Mouse (Mus musculus): ENCODE measurements at regions not wholly inside any gene's neighbourhood (a gene's known extent, or its start where the extent isn't known, plus 50 kb on each side); places are given as distances from the start of the nearest gene placed in this dataset.

DNA sequence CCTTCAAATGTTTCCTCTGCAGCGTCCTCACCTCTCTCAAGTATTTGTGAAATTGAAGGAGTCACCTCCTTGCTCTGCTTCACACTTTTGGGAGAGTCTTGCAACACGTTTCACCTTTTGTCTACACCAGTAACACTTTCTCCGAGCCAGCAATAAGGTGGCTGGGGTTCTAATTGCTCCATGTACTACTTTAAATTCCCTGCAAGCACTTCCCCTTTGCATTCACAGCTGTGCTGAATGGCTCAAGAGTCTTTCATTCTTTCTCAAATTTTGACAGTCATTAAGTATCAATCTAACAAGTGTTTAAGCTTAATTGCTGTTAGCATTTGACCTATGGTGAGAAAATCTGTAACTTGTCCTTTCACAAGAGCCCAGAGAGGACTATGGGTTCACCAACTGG is 144.3 kb upstream of the Cdyl start:
- Histone ChIP-seq H3K4me3 (replicated peaks) (no peak overlapping the region), H3K27me3 (no peaks in the 10 kb centered on the region), H3K27ac (replicated peaks) (no peak overlapping the region), H3K9me3 (replicated peaks) (no peaks in the 10 kb centered on the region), H3K36me3 (no peaks in the 10 kb centered on the region), H3K9ac (no peak overlapping the region), H3K4me2 (replicated peaks) (no peak overlapping the region), H3K4me1 (no peaks in the 10 kb centered on the region)
- no peak for ATAC-seq (ENCODE audit: insufficient number of reproducible peaks, low FRiP score, low TSS enrichment, low read depth)
- WGBS: 74% methylated on average over 3 of the region's 3 CpGs

DNA sequence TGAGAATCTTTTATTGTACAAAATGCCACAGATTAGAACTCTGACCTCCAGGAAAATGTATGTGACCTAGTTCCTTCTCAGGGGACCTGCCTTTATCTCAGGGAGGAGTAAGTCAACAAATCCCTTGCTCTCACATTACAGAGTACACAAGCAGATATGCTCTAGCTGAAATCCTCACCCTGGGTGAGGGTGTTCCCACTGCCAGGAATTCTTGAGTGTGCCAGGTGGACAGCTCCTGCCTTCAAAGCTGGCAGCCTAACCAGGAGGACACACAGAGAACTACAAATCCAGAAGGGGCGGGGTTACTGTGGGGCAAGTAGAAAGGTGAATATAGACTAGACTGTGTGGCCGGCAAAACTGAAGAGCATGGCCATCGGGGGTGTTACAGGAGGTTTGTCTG is 141.9 kb upstream of the Cdyl start:
- Histone ChIP-seq H3K27ac (replicated peaks) (no peak overlapping the region), H3K36me3 (no peaks in the 10 kb centered on the region), H3K27me3 (no peaks in the 10 kb centered on the region), H3K9ac (no peak overlapping the region), H3K4me3 (replicated peaks) (no peak overlapping the region), H3K4me1 (no peaks in the 10 kb centered on the region), H3K9me3 (replicated peaks) (no peaks in the 10 kb centered on the region), H3K4me2 (replicated peaks) (no peak overlapping the region)
- ATAC-seq (ENCODE audit: insufficient number of reproducible peaks, low FRiP score, low TSS enrichment, low read depth): no peak
- WGBS: 79% methylated on average over 3 of the region's 3 CpGs

DNA sequence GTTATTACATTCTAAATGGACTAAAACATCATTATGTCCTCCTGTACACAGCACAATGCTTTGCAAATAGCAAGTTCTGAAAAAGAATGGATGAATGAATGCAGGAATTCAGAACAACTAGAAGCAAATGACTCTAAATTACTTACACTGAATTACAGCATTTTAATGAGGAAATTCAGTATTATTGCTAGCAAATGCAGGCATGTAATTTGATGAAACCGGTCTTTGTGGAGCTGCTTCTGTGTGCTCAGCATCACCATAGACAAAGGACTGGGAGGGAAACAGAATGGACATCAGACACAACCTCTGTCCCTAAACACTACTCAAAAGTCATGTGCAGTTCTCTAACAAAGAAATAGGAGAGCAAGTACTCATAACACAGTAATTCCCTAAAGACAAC is 137.4 kb upstream of the Cdyl start:
- Histone ChIP-seq H3K9me3 (replicated peaks) (no peaks in the 10 kb centered on the region), H3K9ac (no peak overlapping the region), H3K4me1 (no peaks in the 10 kb centered on the region), H3K27ac (replicated peaks) (no peak overlapping the region), H3K4me2 (replicated peaks) (no peak overlapping the region), H3K4me3 (replicated peaks) (no peak overlapping the region), H3K36me3 (no peaks in the 10 kb centered on the region), H3K27me3 (no peaks in the 10 kb centered on the region)
- 63% methylated on average over 1 of the region's 1 CpGs for WGBS
- ATAC-seq (ENCODE audit: insufficient number of reproducible peaks, low FRiP score, low TSS enrichment, low read depth): no peak

DNA sequence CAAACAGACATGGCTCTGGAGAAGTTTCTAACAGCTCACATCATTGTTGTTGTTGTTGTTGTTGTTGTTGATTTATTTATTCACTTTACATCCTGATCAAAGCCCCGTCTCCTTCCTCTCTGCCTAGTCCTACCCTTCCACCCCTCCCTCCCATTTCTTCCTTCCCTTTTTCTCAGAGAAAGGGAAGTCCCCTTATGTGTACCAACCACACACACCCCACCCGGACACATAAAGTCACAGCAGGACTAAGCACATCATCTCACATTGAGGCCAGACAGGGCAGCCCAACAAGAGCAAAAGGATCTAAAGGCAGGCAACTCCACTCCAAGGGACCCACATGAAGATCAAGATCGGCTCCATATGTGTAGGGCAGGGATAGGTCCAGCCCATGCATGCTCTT is 130.1 kb upstream of the Cdyl start:
- H3K9ac ChIP-seq: no peak overlapping the region
- H3K4me1 ChIP-seq: no peaks in the 10 kb centered on the region
- no peak overlapping the region for H3K27ac ChIP-seq (replicated peaks)
- no peak for ATAC-seq (ENCODE audit: insufficient number of reproducible peaks, low FRiP score, low TSS enrichment, low read depth)
- H3K9me3 ChIP-seq (replicated peaks): no peaks in the 10 kb centered on the region
- no peak overlapping the region for H3K4me3 ChIP-seq (replicated peaks)
- H3K27me3 ChIP-seq: no peaks in the 10 kb centered on the region
- H3K36me3 ChIP-seq: no peaks in the 10 kb centered on the region
- 87% methylated on average over 3 of the region's 3 CpGs for WGBS
- no peak overlapping the region for H3K4me2 ChIP-seq (replicated peaks)

DNA sequence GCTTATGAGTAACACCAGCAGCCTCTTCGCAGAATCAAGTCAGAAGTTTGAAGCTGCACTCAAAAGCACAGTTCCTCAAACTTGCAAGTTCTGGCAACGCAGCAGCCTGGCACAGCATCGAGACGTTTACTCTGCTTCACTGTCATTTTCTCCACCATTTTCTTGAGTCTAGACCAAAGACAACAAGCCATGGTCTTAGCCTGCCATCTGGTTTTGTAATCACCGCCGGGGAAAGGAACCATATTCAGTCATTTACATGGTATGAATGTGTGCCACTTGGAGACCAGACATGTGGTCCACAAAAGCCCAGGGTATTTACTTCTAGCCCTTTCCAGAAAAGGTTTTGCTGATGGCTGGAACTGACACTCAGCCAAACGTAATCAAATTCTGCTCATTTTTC is 122.5 kb upstream of the Cdyl start:
- Histone ChIP-seq H3K27ac (replicated peaks) (no peak overlapping the region), H3K9me3 (replicated peaks) (no peaks in the 10 kb centered on the region), H3K4me1 (no peaks in the 10 kb centered on the region), H3K27me3 (no peaks in the 10 kb centered on the region), H3K36me3 (no peaks in the 10 kb centered on the region), H3K9ac (no peak overlapping the region), H3K4me2 (replicated peaks) (no peak overlapping the region), H3K4me3 (replicated peaks) (no peak overlapping the region)
- no peak for ATAC-seq (ENCODE audit: insufficient number of reproducible peaks, low FRiP score, low TSS enrichment, low read depth)
- 82% methylated on average over 7 of the region's 7 CpGs for WGBS

DNA sequence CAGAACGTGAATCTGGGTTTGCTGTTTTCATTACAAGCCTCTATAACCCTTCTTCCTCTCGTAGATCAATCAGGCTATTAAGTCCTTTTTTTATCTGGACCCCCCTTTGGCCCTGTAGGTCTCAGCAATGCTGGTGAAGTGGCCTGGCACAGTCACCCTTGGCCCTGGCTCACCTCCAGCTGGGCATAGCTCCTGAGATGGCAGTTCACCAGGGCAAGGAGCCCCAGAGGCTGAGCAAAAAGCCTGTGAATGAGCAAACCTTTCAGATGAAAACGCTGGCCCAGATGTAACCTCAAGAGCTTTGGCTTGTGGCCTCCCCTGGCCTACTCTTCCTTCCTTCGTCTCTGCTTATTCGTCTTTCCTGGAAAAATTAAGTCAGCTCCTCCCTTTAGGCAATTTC is 121.7 kb upstream of the Cdyl start:
- Histone ChIP-seq H3K9ac (no peak overlapping the region), H3K36me3 (no peaks in the 10 kb centered on the region), H3K27ac (replicated peaks) (no peak overlapping the region), H3K4me2 (replicated peaks) (no peak overlapping the region), H3K4me3 (replicated peaks) (no peak overlapping the region), H3K27me3 (no peaks in the 10 kb centered on the region), H3K4me1 (no peaks in the 10 kb centered on the region), H3K9me3 (replicated peaks) (no peaks in the 10 kb centered on the region)
- 70% methylated on average over 5 of the region's 5 CpGs for WGBS
- no peak for ATAC-seq (ENCODE audit: insufficient number of reproducible peaks, low FRiP score, low TSS enrichment, low read depth)

DNA sequence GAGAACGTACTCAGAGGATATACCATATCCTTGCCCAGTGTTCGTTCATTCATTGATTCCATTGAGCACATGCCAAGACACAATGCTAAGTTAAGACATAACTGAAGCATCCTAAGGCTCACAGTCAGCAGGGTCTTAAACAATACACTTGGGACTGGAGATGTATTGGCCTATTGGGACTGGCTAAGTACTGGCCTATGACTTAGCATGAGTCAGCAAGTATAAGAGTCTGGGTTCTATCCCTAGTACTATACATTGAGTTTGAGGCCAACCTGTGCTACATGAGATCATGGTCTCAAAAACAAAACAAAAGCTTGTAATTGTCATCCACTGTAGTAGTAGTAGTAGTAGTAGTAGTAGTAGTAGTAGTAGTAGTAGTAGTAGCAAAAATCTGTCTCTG is 119.2 kb upstream of the Cdyl start:
- WGBS: 84% methylated on average over 2 of the region's 2 CpGs
- no peak overlapping the region for H3K4me2 ChIP-seq (replicated peaks)
- no peak for ATAC-seq (ENCODE audit: insufficient number of reproducible peaks, low FRiP score, low TSS enrichment, low read depth)

DNA sequence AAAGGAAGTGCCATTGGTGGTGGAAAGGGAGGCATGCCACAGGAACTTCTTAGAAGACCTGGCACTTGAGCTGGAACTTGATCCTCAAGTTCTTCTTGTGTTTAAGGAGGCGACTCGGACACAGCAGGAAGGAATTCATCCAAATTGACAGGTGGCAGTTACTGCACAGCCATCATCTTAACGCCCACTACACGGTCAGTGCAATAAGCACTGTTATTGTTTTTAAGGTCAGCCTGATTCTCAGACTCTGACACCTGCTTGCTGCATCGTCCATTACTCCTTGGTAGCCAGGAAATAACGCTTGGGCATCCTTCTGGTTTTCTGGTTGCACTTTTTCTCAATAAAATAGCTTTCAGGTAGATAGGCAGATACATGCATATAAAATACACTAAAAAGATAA is 118.6 kb upstream of the Cdyl start:
- whole genome bisulfite sequencing: 69% methylated on average over 6 of the region's 6 CpGs
- H3K4me2 ChIP-seq (replicated peaks): no peak overlapping the region
- H3K4me3 ChIP-seq (replicated peaks): no peak overlapping the region
- H3K9me3 ChIP-seq (replicated peaks): no peaks in the 10 kb centered on the region
- no peak for ATAC-seq (ENCODE audit: insufficient number of reproducible peaks, low FRiP score, low TSS enrichment, low read depth)
- no peak overlapping the region for H3K9ac ChIP-seq
- H3K36me3 ChIP-seq: no peaks in the 10 kb centered on the region
- no peaks in the 10 kb centered on the region for H3K27me3 ChIP-seq
- H3K27ac ChIP-seq (replicated peaks): no peak overlapping the region
- H3K4me1 ChIP-seq: no peaks in the 10 kb centered on the region

More for the DNA sequence above, 119.2 kb upstream of the Cdyl start:
- Histone ChIP-seq H3K27me3 (no peaks in the 10 kb centered on the region), H3K9me3 (replicated peaks) (no peaks in the 10 kb centered on the region), H3K4me1 (no peaks in the 10 kb centered on the region), H3K36me3 (no peaks in the 10 kb centered on the region), H3K4me3 (replicated peaks) (no peak overlapping the region), H3K9ac (no peak overlapping the region), H3K27ac (replicated peaks) (no peak overlapping the region)

DNA sequence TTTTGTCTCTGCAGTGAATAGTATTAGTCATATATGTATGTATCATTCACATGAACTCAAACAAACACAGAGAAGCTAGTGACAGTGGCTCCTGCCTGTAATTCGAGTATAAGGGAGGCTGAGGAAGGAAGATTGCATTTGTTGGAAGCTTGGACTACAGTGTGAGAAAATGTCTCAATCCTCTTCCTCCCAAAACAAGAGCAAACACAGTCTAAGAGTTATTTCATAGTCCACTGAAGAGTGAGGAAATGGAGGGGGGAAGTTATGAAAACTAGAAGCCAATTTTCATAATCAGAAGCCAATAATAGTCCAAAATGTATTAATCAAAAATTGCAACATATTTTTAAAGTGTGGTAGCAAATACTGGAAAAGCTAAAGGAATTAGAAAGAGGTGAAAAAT is 95.6 kb upstream of the Cdyl start:
- 32% methylated on average over 1 of the region's 1 CpGs for WGBS

DNA sequence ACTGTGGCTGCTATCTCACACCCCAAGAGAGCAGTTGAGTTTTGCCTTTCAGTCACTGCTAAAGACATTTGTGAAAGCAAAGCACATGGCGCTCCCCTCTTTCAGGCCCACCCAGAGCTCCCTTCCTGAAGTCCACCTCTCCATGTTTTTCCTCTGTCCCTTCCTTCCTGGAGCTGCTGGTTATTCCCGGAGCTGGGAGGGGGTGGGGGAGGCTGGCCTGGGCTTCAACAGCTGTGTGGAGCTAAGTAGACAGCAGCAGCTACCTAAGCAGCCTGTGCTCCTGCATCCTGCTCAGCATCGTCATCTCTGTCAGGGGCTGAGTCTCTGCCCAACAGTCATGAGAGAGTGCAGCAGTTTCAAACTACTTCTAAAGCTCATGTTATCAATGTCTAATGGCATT is 78.0 kb upstream of the Cdyl start:
- no peaks in the 10 kb centered on the region for H3K36me3 ChIP-seq
- no peak overlapping the region for H3K9ac ChIP-seq
- H3K27me3 ChIP-seq: no peaks in the 10 kb centered on the region
- no peaks in the 10 kb centered on the region for H3K9me3 ChIP-seq (replicated peaks)
- no peaks in the 10 kb centered on the region for H3K4me1 ChIP-seq
- H3K27ac ChIP-seq (replicated peaks): no peak overlapping the region
- H3K4me3 ChIP-seq (replicated peaks): no peak overlapping the region
- no peak overlapping the region for H3K4me2 ChIP-seq (replicated peaks)
- no peak for ATAC-seq (ENCODE audit: insufficient number of reproducible peaks, low FRiP score, low TSS enrichment, low read depth)
- 16% methylated on average over 3 of the region's 3 CpGs for WGBS

More for the DNA sequence above, 95.6 kb upstream of the Cdyl start:
- Histone ChIP-seq H3K9ac (no peak overlapping the region), H3K4me3 (replicated peaks) (no peak overlapping the region), H3K27ac (replicated peaks) (no peak overlapping the region), H3K4me1 (no peaks in the 10 kb centered on the region), H3K36me3 (no peaks in the 10 kb centered on the region), H3K4me2 (replicated peaks) (no peak overlapping the region), H3K9me3 (replicated peaks) (no peaks in the 10 kb centered on the region), H3K27me3 (no peaks in the 10 kb centered on the region)
- no peak for ATAC-seq (ENCODE audit: insufficient number of reproducible peaks, low FRiP score, low TSS enrichment, low read depth)

DNA sequence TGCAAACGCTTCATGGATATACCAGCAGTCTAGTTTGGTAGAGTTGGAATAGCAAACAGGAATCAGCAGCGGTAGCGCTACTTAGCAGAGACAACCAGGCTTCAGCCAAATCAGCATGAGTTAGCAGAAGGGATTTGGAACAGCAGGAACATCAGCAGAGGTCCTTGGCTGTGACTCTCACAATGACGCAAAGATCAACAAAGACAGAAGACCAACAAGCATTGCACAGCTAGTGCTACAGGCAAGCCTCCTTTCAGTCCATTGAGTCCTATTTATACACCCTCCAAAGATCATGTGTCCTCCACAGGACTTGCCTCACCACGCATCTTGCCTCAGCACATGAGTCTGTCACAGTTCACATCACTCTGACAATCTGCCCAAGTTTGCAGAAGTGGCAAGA is 61.6 kb upstream of the Cdyl start:
- no peak overlapping the region for H3K27ac ChIP-seq (replicated peaks)
- no peak overlapping the region for H3K4me2 ChIP-seq (replicated peaks)
- H3K9me3 ChIP-seq (replicated peaks): no peaks in the 10 kb centered on the region
- WGBS: 90% methylated on average over 5 of the region's 5 CpGs
- no peaks in the 10 kb centered on the region for H3K27me3 ChIP-seq
- ATAC-seq (ENCODE audit: insufficient number of reproducible peaks, low FRiP score, low TSS enrichment, low read depth): no peak
- H3K9ac ChIP-seq: no peak overlapping the region
- no peaks in the 10 kb centered on the region for H3K36me3 ChIP-seq
- H3K4me3 ChIP-seq (replicated peaks): no peak overlapping the region
- H3K4me1 ChIP-seq: no peaks in the 10 kb centered on the region

DNA sequence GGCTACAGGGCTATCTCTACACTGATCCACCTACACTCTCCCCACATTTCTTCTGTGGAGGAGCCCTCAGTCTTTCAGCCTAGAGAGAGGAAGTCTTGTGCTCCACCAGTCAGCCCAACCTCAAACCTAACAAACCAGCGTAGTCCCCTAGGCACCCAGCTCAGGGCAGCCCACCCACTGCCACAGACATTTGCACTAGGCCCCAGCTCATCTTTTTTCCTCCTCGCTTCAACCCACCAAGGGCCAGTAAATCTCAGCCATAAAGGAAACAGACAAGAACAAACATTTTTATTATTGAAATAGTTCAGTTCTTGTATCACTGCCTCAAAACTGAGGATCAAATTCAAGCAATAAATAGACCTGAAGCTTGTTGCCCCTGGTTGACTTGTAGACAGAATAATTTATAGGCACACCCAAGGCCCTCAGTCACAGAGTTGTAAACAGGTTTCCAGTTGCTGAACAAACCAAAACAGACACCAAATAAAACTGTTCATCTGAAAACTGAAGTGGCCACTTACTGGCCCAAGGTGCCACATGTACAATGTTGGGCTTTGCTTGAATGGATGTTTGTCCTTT is 58.0 kb upstream of the Cdyl start:
- H3K27me3 ChIP-seq: no peaks in the 10 kb centered on the region
- 89% methylated on average over 2 of the region's 2 CpGs for WGBS
- no peak overlapping the region for H3K9ac ChIP-seq

More for the DNA sequence above, 58.0 kb upstream of the Cdyl start:
- ATAC-seq (ENCODE audit: insufficient number of reproducible peaks, low FRiP score, low TSS enrichment, low read depth): no peak
- Histone ChIP-seq H3K4me2 (replicated peaks) (no peak overlapping the region), H3K4me3 (replicated peaks) (no peak overlapping the region), H3K36me3 (no peaks in the 10 kb centered on the region), H3K4me1 (no peaks in the 10 kb centered on the region), H3K27ac (replicated peaks) (no peak overlapping the region), H3K9me3 (replicated peaks) (no peaks in the 10 kb centered on the region)
